ENCODE assay signal across 8 mouse cellular contexts in the genomic region with DNA sequence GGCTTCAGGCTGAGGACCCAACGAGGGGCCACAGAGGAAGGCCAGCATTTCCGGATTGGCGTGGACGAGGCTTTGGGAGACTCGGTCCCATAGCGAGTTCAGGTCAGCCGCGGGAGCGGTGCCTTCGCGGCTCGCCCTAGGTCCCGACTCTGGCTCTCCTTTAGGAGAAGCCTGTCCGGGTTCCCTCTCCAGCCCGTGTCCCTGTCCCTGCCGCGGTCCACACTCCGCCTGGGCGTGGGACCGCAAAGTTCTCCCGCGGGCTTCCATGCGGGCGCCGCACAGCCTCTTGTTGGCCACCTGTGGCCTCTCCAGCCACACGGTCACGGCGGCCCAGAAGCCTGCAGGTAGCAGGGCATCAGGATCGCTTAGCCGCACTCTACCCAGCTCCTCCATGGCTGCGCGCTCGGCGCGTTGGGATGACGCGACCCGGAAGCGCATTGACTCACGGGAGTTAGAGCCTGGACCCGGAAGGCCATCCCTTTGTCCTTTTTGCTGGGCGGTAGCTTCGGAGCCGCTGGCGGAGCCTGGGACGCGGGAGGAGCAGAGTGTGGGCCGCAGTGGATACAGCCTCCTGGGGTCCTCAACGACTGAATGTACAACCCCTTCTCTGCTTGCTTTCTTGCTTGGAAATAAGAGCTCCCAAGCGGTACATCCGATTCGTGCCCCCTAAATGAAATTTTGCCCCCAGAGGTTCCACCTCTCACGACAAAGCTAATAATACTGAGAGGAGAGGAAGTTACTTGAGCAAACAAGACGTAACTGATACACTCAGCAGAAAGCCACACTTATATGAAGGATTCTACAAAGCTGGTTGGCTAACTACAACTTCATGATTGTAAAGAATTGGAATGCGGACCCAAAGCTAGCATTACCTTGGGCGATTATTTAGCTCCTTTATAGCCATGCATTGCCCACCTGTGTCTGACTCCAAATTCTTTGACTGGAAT. TPM values are rescaled to one million over a fixed set of nuclear protein-coding genes. Genes with fewer than 3 reads are reported as not detected.
DNase-seq lines count a peak whose midpoint lies in the region; ATAC-seq lines count a peak whose summit lies in the region.

Gene Trmt44 (minus strand): TSS at position 418 of the 947 bp plus-strand sequence.

- peak within 1 kb of the TSS; percentile 88 for H3K4me2 ChIP-seq in intestine, embryonic 14.5 days (ENCODE audit: low read length)

- no peaks in the 10 kb centered on the region for H3K9me3 ChIP-seq in intestine, embryonic 14.5 days (ENCODE audit: control insufficient read depth, low read length)

- peak within 1 kb of the TSS; percentile 98 for H3K4me3 ChIP-seq in intestine, embryonic 14.5 days (ENCODE audit: low read depth, low read length)

- peaks cover 7% of the 10 kb centered on the region; the same call in 1 of the 2 replicates for H3K4me1 ChIP-seq in intestine, embryonic 14.5 days (replicated peaks; ENCODE audit: control insufficient read depth, insufficient read depth, low read length)

- DNase-seq in adipocyte (ENCODE audit: low spot score): peak; percentile 95
- DNase-seq in embryo, embryonic 10 days (ENCODE audit: low spot score): peak; percentile 97
- DNase-seq in gastrocnemius, postnatal 14 days: peak; percentile 92
- DNase-seq in intestine, embryonic 14.5 days (ENCODE audit: low spot score): peak; percentile 96
- peak; percentile 87 to 92 for DNase-seq in left cerebral cortex, postnatal 14 days (ENCODE audit: low spot score in 2 of 2)
- DNase-seq in mesoderm, embryonic 11.5 days (ENCODE audit: low read depth, low spot score): peak; percentile 94
- peak; percentile 91 to 94 for DNase-seq in right cerebral cortex, postnatal 36 days (ENCODE audit: low spot score in 2 of 2)
- peak; percentile 88 for DNase-seq in yolk sac, embryonic 10.5 days (ENCODE audit: low spot score)

- H3K36me3 ChIP-seq in intestine, embryonic 14.5 days (ENCODE audit: control insufficient read depth, insufficient read depth, low read length): peaks cover 34% of the 10 kb centered on the region

- 4% methylated on average over 56 of the region's 56 CpGs for WGBS in intestine, embryonic 14.5 days

- peak within 1 kb of the TSS; percentile 73 for H3K27ac ChIP-seq in intestine, embryonic 14.5 days (ENCODE audit: low read depth)

- peak; percentile 98 for ATAC-seq in intestine, embryonic 14.5 days (replicated peaks; ENCODE audit: low FRiP score, low TSS enrichment, low read depth)

- H3K9ac ChIP-seq in intestine, embryonic 14.5 days (ENCODE audit: low read length): peak within 1 kb of the TSS; percentile 83

- no peaks in the 10 kb centered on the region for H3K27me3 ChIP-seq in intestine, embryonic 14.5 days (replicated peaks; ENCODE audit: control insufficient read depth, insufficient read depth, low read length)

- intact Hi-C loops in gastrocnemius, postnatal 14 days (cut with DNase I; ENCODE audit: low total_unique reads): no loop called here
- intact Hi-C loops in left cerebral cortex, postnatal 14 days (cut with DNase I): no loop called here

RNA-seq across cellular contexts. Expression of gene Trmt44, which starts in this region (rescaled TPM):
- 1 to 10 TPM; 1.5 to 1.8 TPM for total RNA-seq in gastrocnemius, postnatal 14 days (2021)
- polyA plus RNA-seq in intestine, embryonic 14.5 days (2014; fragmentation: Nextera tagmentation; extraction: Ambion mirVana): 8.9 and 9.5 TPM in 2 replicates
- total RNA-seq in left cerebral cortex, postnatal 14 days (2021): 1 to 10 TPM; 6.9 to 7.4 TPM

Comparison
In these comparisons a context has a peak if more than half of its experiments do, and no peak if none do; other contexts are left out.
1. Peak in every context shown above with its lines: DNase-seq, ATAC-seq, H3K4me3 ChIP-seq and H3K27ac ChIP-seq.